Mouse (Mus musculus) spleen, adult 2 months (tissue): ENCODE data around the gene Tssk1.

ENCODE experiments used
- CTCF ChIP-seq: fragments of 200-500 bp; IDR thresholded peaks from 2 replicates; pipeline ENCODE4 v1.5.1; 2011; ENCODE audit warnings: mild to moderate bottlenecking, inconsistent platforms; ENCODE audit not compliant: insufficient read depth, insufficient read length, insufficient replicate concordance; ENCODE audit errors: extremely low read depth
- POLR2A ChIP-seq: fragments of 200-500 bp; IDR thresholded peaks from 2 replicates; pipeline ENCODE4 v1.6.1; 2011; ENCODE audit warnings: low read depth, low read length, inconsistent platforms

- peak; percentile 56 for TF ChIP-seq POLR2A
- TF ChIP-seq CTCF: no peak
These were observed 2.5 kb upstream of the Tssk1 start, which contains the start of gene Gm20518 for GRCm38 (mm10) chr16:17891567-17891959.
